Mouse (Mus musculus) hindbrain, embryonic 13.5 days (tissue): Measurements from ENCODE around the gene Asb16. TPM values are rescaled to one million over a fixed set of nuclear protein-coding genes. Genes with fewer than 3 reads are reported as not detected.

Experiments
- ATAC-seq: fragments of 200-750 bp; cut with Nextera tagmentation; 2 replicates; pipeline ENCODE4 v1.8.0; 2017; ENCODE audit warnings: moderate TSS enrichment; ENCODE audit not compliant: low FRiP score
- H3K27ac ChIP-seq: fragments of 300-500 bp; sonication (generic); 2 replicates; pipeline ENCODE4 v1.5.1; 2015; ENCODE audit warnings: inconsistent platforms, mild to moderate bottlenecking, moderate library complexity
- H3K27me3 ChIP-seq: fragments of 300-500 bp; sonication (generic); 2 replicates; pipeline ENCODE4 v1.6.1; 2015; ENCODE audit warnings: mild to moderate bottlenecking, inconsistent platforms
- H3K36me3 ChIP-seq: fragments of 300-500 bp; sonication (generic); 2 replicates; pipeline ENCODE4 v1.6.1; 2015; ENCODE audit warnings: mild to moderate bottlenecking, inconsistent platforms
- H3K4me1 ChIP-seq: fragments of 300-500 bp; sonication (generic); replicated peaks from 2 replicates; pipeline ENCODE4 v1.6.1; 2015; ENCODE audit warnings: inconsistent platforms
- H3K4me2 ChIP-seq: fragments of 300-500 bp; sonication (generic); 2 replicates; pipeline ENCODE4 v1.6.1; 2015; ENCODE audit warnings: inconsistent platforms, mild to moderate bottlenecking, moderate library complexity
- H3K4me3 ChIP-seq: fragments of 300-500 bp; sonication (generic); 2 replicates; pipeline ENCODE4 v1.5.1; 2015; ENCODE audit warnings: mild to moderate bottlenecking, inconsistent platforms
- H3K9ac ChIP-seq: fragments of 300-500 bp; sonication (generic); 2 replicates; pipeline ENCODE4 v1.6.1; 2015; ENCODE audit warnings: mild to moderate bottlenecking, inconsistent platforms
- H3K9me3 ChIP-seq: fragments of 300-500 bp; sonication (generic); 2 replicates; pipeline ENCODE4 v1.6.1; 2016; ENCODE audit warnings: inconsistent platforms
- WGBS: fragments of 180-500 bp; shearing (Covaris S2); methylation state at CpG from one replicate; pipeline ENCODE4 v1.1.7; 2015; 5-methylcytosine and 5-hydroxymethylcytosine counted together
- polyA plus RNA-seq: library from polyadenylated mRNA; unstranded; fragments of >200 nt; fragmentation: Nextera tagmentation; extraction: Ambion mirVana; gene quantifications from 2 replicates; pipeline ENCODE4 v1.2.1, GENCODE M21; 2015

Asb16 gene
- polyA plus RNA-seq, 1 experiment from 2014 or later, result not detected

- no peak for ATAC-seq
- no peaks in the 10 kb centered on the region for H3K27me3 ChIP-seq
- no peak overlapping the region for H3K4me2 ChIP-seq
- H3K4me1 ChIP-seq, result peaks cover 45% of the 10 kb centered on the region
- WGBS, result 83% methylated on average over 11 of the region's 11 CpGs
- no peak overlapping the region for H3K4me3 ChIP-seq
- no peak overlapping the region; the same call in 1 of the 2 replicates for H3K27ac ChIP-seq
- peak overlapping the region; percentile 39; the same call in 1 of the 2 replicates for H3K9ac ChIP-seq
- peaks cover 73% of the 10 kb centered on the region for H3K36me3 ChIP-seq
- H3K9me3 ChIP-seq, result no peaks in the 10 kb centered on the region
Measured at GRCm38 (mm10) chr11:102291051-102291535, 22.6 kb downstream of the Asb16 start.

- Histone ChIP-seq H3K4me3 (no peak overlapping the region), H3K4me1 (peaks cover 33% of the 10 kb centered on the region), H3K9ac (peak overlapping the region; percentile 94), H3K36me3 (peaks cover 54% of the 10 kb centered on the region), H3K27ac (no peak overlapping the region), H3K27me3 (no peaks in the 10 kb centered on the region), H3K9me3 (no peaks in the 10 kb centered on the region), H3K4me2 (peak overlapping the region; percentile 93; the same call in 1 of the 2 replicates)
- 94% methylated on average over 13 of the region's 13 CpGs for WGBS
- ATAC-seq, result no peak
Measured at GRCm38 (mm10) chr11:102293971-102294370, 25.4 kb downstream of the Asb16 start.

GRCm38 (mm10) chr11:102294416-102294815, 25.9 kb downstream of the Asb16 start:
- peaks cover 49% of the 10 kb centered on the region for H3K36me3 ChIP-seq

GRCm38 (mm10) chr11:102294887-102295597, 26.5 kb downstream of the Asb16 start:
- Histone ChIP-seq H3K4me2 (peak overlapping the region; percentile 93), H3K27me3 (no peaks in the 10 kb centered on the region), H3K27ac (peak overlapping the region; percentile 98), H3K36me3 (peaks cover 44% of the 10 kb centered on the region), H3K9ac (peak overlapping the region; percentile 94), H3K4me3 (peak overlapping the region; percentile 71), H3K9me3 (no peaks in the 10 kb centered on the region), H3K4me1 (peaks cover 29% of the 10 kb centered on the region)
- WGBS, result 69% methylated on average over 12 of the region's 12 CpGs
- ATAC-seq, result 0 out of 2 replicates have a peak, but pooled peaks have one; percentile 1

More at GRCm38 (mm10) chr11:102294416-102294815, 25.9 kb downstream of the Asb16 start:
- 87% methylated on average over 5 of the region's 5 CpGs for WGBS
- peaks cover 29% of the 10 kb centered on the region for H3K4me1 ChIP-seq
- H3K27me3 ChIP-seq, result no peaks in the 10 kb centered on the region
- H3K9ac ChIP-seq, result peak overlapping the region; percentile 94
- peak overlapping the region; percentile 71 for H3K4me3 ChIP-seq
- peak overlapping the region; percentile 98; the same call in 1 of the 2 replicates for H3K27ac ChIP-seq
- H3K9me3 ChIP-seq, result no peaks in the 10 kb centered on the region
- ATAC-seq, result no peak
- H3K4me2 ChIP-seq, result peak overlapping the region; percentile 93

- peak; percentile 33 for ATAC-seq
- peak overlapping the region; percentile 93 for H3K4me2 ChIP-seq
- H3K27ac ChIP-seq, result peak overlapping the region; percentile 98
- H3K4me1 ChIP-seq, result peaks cover 29% of the 10 kb centered on the region
- H3K9me3 ChIP-seq, result no peaks in the 10 kb centered on the region
- H3K36me3 ChIP-seq, result peaks cover 36% of the 10 kb centered on the region
- no peaks in the 10 kb centered on the region for H3K27me3 ChIP-seq
- WGBS, result under 1% methylated on average over 39 of the region's 73 CpGs
- H3K4me3 ChIP-seq, result peak overlapping the region; percentile 71
- peak overlapping the region; percentile 94 for H3K9ac ChIP-seq
Measured at GRCm38 (mm10) chr11:102295598-102296471, 27.3 kb downstream of the Asb16 start.

GRCm38 (mm10) chr11:102296491-102297472, 28.2 kb downstream of the Asb16 start, which contains the start of gene Atxn7l3:
Gene Atxn7l3, minus strand, starts transcription at chr11:102296631.
- H3K9ac ChIP-seq, result peak within 1 kb of the TSS; percentile 94
- WGBS, result under 1% methylated on average over 65 of the region's 125 CpGs
- H3K9me3 ChIP-seq, result no peaks in the 10 kb centered on the region
- H3K27ac ChIP-seq, result peak within 1 kb of the TSS; percentile 98
- H3K4me2 ChIP-seq, result peak within 1 kb of the TSS; percentile 93
- H3K4me3 ChIP-seq, result peak within 1 kb of the TSS; percentile 71
- no peaks in the 10 kb centered on the region for H3K27me3 ChIP-seq
- ATAC-seq, result peak; percentile 95
- H3K36me3 ChIP-seq, result peaks cover 26% of the 10 kb centered on the region
- peaks cover 29% of the 10 kb centered on the region for H3K4me1 ChIP-seq

- H3K27ac ChIP-seq, result peak overlapping the region; percentile 98
- no peaks in the 10 kb centered on the region for H3K9me3 ChIP-seq
- H3K4me3 ChIP-seq, result peak overlapping the region; percentile 71
- no peaks in the 10 kb centered on the region for H3K27me3 ChIP-seq
- H3K4me2 ChIP-seq, result peak overlapping the region; percentile 93
- peak overlapping the region; percentile 94 for H3K9ac ChIP-seq
- H3K36me3 ChIP-seq, result peaks cover 15% of the 10 kb centered on the region
- ATAC-seq, result peak; percentile 52
- 28% methylated on average over 27 of the region's 27 CpGs for WGBS
- H3K4me1 ChIP-seq, result peaks cover 29% of the 10 kb centered on the region
Measured at GRCm38 (mm10) chr11:102297577-102298556, 29.3 kb downstream of the Asb16 start.

GRCm38 (mm10) chr11:102299839-102300238, 31.3 kb downstream of the Asb16 start:
- 6% methylated on average over 1 of the region's 1 CpGs for WGBS
- H3K27ac ChIP-seq, result no peak overlapping the region
- H3K9me3 ChIP-seq, result no peaks in the 10 kb centered on the region
- no peak overlapping the region for H3K4me2 ChIP-seq
- peaks cover 16% of the 10 kb centered on the region for H3K4me1 ChIP-seq
- H3K36me3 ChIP-seq, result no peaks in the 10 kb centered on the region
- no peak overlapping the region for H3K4me3 ChIP-seq
- H3K27me3 ChIP-seq, result no peaks in the 10 kb centered on the region
- H3K9ac ChIP-seq, result no peak overlapping the region
- no peak for ATAC-seq

GRCm38 (mm10) chr11:102304141-102304540, 35.6 kb downstream of the Asb16 start:
- no peak for ATAC-seq
- no peak overlapping the region for H3K4me2 ChIP-seq
- H3K4me3 ChIP-seq, result no peak overlapping the region
- H3K27ac ChIP-seq, result no peak overlapping the region
- 39% methylated on average over 2 of the region's 2 CpGs for WGBS
- H3K9me3 ChIP-seq, result no peaks in the 10 kb centered on the region
- H3K36me3 ChIP-seq, result peaks cover 26% of the 10 kb centered on the region
- H3K9ac ChIP-seq, result no peak overlapping the region
- H3K27me3 ChIP-seq, result no peaks in the 10 kb centered on the region
- peaks cover 6% of the 10 kb centered on the region for H3K4me1 ChIP-seq

GRCm38 (mm10) chr11:102305359-102305758, 36.8 kb downstream of the Asb16 start:
- Histone ChIP-seq H3K4me3 (no peak overlapping the region), H3K27ac (no peak overlapping the region), H3K9ac (no peak overlapping the region), H3K9me3 (no peaks in the 10 kb centered on the region), H3K4me1 (peaks cover 17% of the 10 kb centered on the region), H3K27me3 (no peaks in the 10 kb centered on the region), H3K36me3 (peaks cover 37% of the 10 kb centered on the region), H3K4me2 (no peak overlapping the region)
- no peak for ATAC-seq
- WGBS, result 56% methylated on average over 2 of the region's 3 CpGs
